Mouse (Mus musculus): ENCODE measurements around the gene Zfp462. TPM values are rescaled to one million over a fixed set of nuclear protein-coding genes. Genes with fewer than 3 reads are reported as not detected.

Zfp462 gene
- polyA plus RNA-seq, 1 experiment from 2014 or later, result 2.0 TPM

GRCm38 (mm10) chr4:54937161-54937560 is 7.7 kb upstream of the Zfp462 start:
- no peaks in the 10 kb centered on the region for H3K27me3 ChIP-seq
- ATAC-seq (replicated peaks; ENCODE audit: insufficient number of reproducible peaks, insufficient read depth, low FRiP score, low read depth), result no peak
- no peak overlapping the region for H3K27ac ChIP-seq
- H3K4me2 ChIP-seq, result no peak overlapping the region
- H3K9ac ChIP-seq, result no peak overlapping the region
- H3K36me3 ChIP-seq, result no peaks in the 10 kb centered on the region
- no peaks in the 10 kb centered on the region for H3K9me3 ChIP-seq (replicated peaks)
- no peak overlapping the region for H3K4me3 ChIP-seq
- WGBS, result 82% methylated on average over 1 of the region's 1 CpGs
- H3K4me1 ChIP-seq (replicated peaks), result no peaks in the 10 kb centered on the region

- Histone ChIP-seq H3K9me3 (replicated peaks) (no peaks in the 10 kb centered on the region), H3K9ac (peak overlapping the region; percentile 66), H3K36me3 (no peaks in the 10 kb centered on the region), H3K27me3 (no peaks in the 10 kb centered on the region), H3K4me2 (peak overlapping the region; percentile 97), H3K4me3 (peak overlapping the region; percentile 82), H3K4me1 (replicated peaks) (peaks cover 19% of the 10 kb centered on the region; the same call in 1 of the 2 replicates), H3K27ac (peak overlapping the region; percentile 56)
- no peak for ATAC-seq (replicated peaks; ENCODE audit: insufficient number of reproducible peaks, insufficient read depth, low FRiP score, low read depth)
- WGBS, result under 1% methylated on average over 36 of the region's 36 CpGs
Observed at GRCm38 (mm10) chr4:54945603-54946445, 976 bp downstream of the Zfp462 start.

- Histone ChIP-seq H3K4me1 (replicated peaks) (peaks cover 19% of the 10 kb centered on the region; the same call in 1 of the 2 replicates), H3K27ac (peak overlapping the region; percentile 94), H3K9me3 (replicated peaks) (no peaks in the 10 kb centered on the region), H3K36me3 (no peaks in the 10 kb centered on the region), H3K9ac (peak overlapping the region; percentile 81), H3K4me3 (peak overlapping the region; percentile 82), H3K4me2 (peak overlapping the region; percentile 97), H3K27me3 (no peaks in the 10 kb centered on the region)
- 2% methylated on average over 10 of the region's 10 CpGs for WGBS
- ATAC-seq (replicated peaks; ENCODE audit: insufficient number of reproducible peaks, insufficient read depth, low FRiP score, low read depth), result no peak
Observed at GRCm38 (mm10) chr4:54946662-54947055, 1.8 kb downstream of the Zfp462 start.

GRCm38 (mm10) chr4:54947056-54947990 is 2.5 kb downstream of the Zfp462 start:
- peaks cover 19% of the 10 kb centered on the region; the same call in 1 of the 2 replicates for H3K4me1 ChIP-seq (replicated peaks)
- H3K9ac ChIP-seq, result peak overlapping the region; percentile 81
- H3K4me2 ChIP-seq, result peak overlapping the region; percentile 97
- H3K4me3 ChIP-seq, result peak overlapping the region; percentile 82
- no peak for ATAC-seq (replicated peaks; ENCODE audit: insufficient number of reproducible peaks, insufficient read depth, low FRiP score, low read depth)
- no peaks in the 10 kb centered on the region for H3K9me3 ChIP-seq (replicated peaks)
- no peaks in the 10 kb centered on the region for H3K27me3 ChIP-seq
- peak overlapping the region; percentile 94 for H3K27ac ChIP-seq
- WGBS, result 0% methylated on average over 31 of the region's 35 CpGs
- H3K36me3 ChIP-seq, result no peaks in the 10 kb centered on the region

DNA sequence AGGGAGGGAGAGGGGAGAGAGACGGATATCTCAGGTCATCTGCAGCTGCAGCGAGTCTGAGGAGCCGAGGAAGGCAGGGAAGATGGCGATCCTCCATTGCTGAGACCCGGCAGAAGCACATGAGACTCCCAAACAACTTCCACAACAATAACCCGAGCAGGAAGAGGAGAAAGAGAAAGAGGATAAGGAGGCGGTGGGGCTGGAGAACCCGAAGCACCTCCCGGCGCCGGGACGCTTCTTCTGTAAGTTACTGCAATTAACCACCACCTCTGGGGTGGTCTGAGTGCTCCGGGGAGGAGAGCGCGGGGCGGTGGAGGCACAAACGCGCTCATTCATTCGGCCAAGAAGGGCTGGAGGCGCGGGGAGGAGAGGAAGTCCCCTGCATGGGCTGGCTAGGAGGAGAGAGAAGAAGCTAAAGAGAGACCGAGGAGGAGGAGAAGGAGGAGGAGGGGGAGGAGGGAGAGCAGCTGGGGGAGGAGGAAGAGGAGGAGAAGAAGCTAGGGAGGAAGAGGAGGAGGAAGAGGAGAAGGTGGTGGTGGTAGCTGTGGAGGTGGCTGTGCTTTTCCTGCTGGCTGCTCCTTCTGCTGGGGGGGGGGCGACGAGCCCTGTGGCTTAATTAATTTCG is 3.3 kb downstream of the Zfp462 start:
- WGBS, result 1% methylated on average over 25 of the region's 25 CpGs
- Histone ChIP-seq H3K9ac (peak overlapping the region; percentile 81), H3K4me1 (replicated peaks) (peaks cover 23% of the 10 kb centered on the region), H3K27ac (peak overlapping the region; percentile 94), H3K9me3 (replicated peaks) (no peaks in the 10 kb centered on the region), H3K27me3 (no peaks in the 10 kb centered on the region), H3K36me3 (no peaks in the 10 kb centered on the region), H3K4me3 (peak overlapping the region; percentile 82), H3K4me2 (peak overlapping the region; percentile 97)
- peak; percentile 29 for ATAC-seq (replicated peaks; ENCODE audit: insufficient number of reproducible peaks, insufficient read depth, low FRiP score, low read depth)

DNA sequence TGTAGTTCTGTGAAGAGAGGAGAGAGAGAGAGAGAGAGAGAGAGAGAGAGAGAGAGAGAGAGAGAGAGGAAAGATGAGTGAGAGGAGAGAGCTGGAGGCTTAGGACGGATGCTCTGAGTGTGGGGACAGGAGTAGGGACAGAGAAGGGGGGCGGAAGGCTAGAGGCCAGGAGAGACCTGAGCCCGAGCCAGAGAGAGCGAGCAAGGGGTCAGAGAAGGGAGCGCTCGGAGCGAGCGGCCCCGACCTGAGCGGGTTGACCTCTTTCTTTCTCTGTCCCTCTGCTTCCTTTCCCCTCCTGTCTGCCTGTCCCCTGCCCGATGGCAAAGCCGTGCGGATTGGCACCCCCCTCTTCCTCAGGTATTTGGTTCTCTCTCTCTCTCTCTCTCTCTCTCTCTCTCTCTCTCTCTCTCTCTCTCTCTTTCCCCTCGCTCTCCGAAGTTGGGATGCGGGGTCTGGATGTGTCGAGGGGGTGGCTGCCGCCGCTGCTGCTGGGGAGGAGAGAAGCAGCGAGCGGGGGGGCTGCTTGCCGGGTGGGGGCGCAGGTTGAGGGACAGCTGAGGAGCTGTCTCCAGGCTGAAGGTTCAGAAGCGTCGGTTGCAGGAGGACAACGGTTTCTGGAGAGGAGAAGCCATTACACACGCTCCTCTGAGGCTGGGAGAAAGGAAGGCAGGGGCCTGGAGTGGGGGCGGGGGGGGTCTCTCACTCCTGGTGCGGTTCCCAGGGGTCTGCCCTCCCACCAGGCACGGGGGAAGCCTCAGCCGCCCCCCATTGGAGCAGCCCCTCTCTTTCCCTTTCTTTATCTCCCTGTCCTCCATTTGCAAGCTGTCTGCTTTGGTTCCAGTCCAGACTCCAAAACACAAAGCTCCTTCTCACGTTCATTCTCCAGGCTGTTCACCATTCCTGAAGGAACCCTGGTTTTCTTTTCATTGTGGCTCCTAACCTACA is 4.0 kb downstream of the Zfp462 start:
- Histone ChIP-seq H3K27ac (peak overlapping the region; percentile 94), H3K4me3 (peak overlapping the region; percentile 82), H3K4me1 (replicated peaks) (peaks cover 23% of the 10 kb centered on the region), H3K27me3 (no peaks in the 10 kb centered on the region), H3K36me3 (no peaks in the 10 kb centered on the region), H3K4me2 (peak overlapping the region; percentile 97), H3K9ac (peak overlapping the region; percentile 81), H3K9me3 (replicated peaks) (no peaks in the 10 kb centered on the region)
- under 1% methylated on average over 32 of the region's 32 CpGs for WGBS
- ATAC-seq (replicated peaks; ENCODE audit: insufficient number of reproducible peaks, insufficient read depth, low FRiP score, low read depth), result peak; percentile 47

- Histone ChIP-seq H3K36me3 (no peaks in the 10 kb centered on the region), H3K4me1 (replicated peaks) (peaks cover 21% of the 10 kb centered on the region), H3K4me2 (peak overlapping the region; percentile 97), H3K9ac (peak overlapping the region; percentile 81; the same call in 1 of the 2 replicates), H3K4me3 (peak overlapping the region; percentile 82), H3K27me3 (no peaks in the 10 kb centered on the region), H3K27ac (peak overlapping the region; percentile 94), H3K9me3 (replicated peaks) (no peaks in the 10 kb centered on the region)
- no peak for ATAC-seq (replicated peaks; ENCODE audit: insufficient number of reproducible peaks, insufficient read depth, low FRiP score, low read depth)
- 14% methylated on average over 7 of the region's 7 CpGs for WGBS
Observed at GRCm38 (mm10) chr4:54949561-54949940, 4.7 kb downstream of the Zfp462 start.

GRCm38 (mm10) chr4:54950136-54950535 is 5.3 kb downstream of the Zfp462 start:
- Histone ChIP-seq H3K27ac (peak overlapping the region; percentile 94), H3K27me3 (no peaks in the 10 kb centered on the region), H3K9me3 (replicated peaks) (no peaks in the 10 kb centered on the region), H3K4me3 (peak overlapping the region; percentile 82), H3K36me3 (no peaks in the 10 kb centered on the region), H3K9ac (no peak overlapping the region), H3K4me1 (replicated peaks) (peaks cover 22% of the 10 kb centered on the region), H3K4me2 (peak overlapping the region; percentile 97)
- WGBS, result 33% methylated on average over 2 of the region's 2 CpGs
- ATAC-seq (replicated peaks; ENCODE audit: insufficient number of reproducible peaks, insufficient read depth, low FRiP score, low read depth), result no peak

DNA sequence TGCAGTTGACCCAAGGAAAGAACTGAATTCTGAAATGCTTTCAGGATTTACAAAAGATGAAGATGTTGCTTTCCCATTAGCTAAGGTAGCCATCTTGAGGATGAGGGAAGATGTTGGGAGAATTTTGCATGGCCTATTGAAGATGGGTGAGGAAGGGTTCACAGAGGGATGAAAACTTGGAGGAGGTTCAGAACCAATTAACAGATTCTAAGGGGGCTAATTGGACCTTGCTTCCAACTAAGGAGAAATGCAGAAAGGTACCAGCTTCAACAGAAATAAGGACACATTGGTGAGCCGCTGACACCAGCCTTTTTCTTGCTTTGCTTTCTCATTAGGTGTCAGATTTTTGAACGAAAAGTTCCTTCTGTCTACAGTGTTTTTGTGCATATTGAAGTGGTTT is 6.0 kb downstream of the Zfp462 start:
- 84% methylated on average over 2 of the region's 2 CpGs for WGBS
- no peak overlapping the region for H3K27ac ChIP-seq
- H3K36me3 ChIP-seq, result no peaks in the 10 kb centered on the region
- peaks cover 22% of the 10 kb centered on the region for H3K4me1 ChIP-seq (replicated peaks)
- H3K4me3 ChIP-seq, result no peak overlapping the region
- ATAC-seq (replicated peaks; ENCODE audit: insufficient number of reproducible peaks, insufficient read depth, low FRiP score, low read depth), result no peak
- no peak overlapping the region for H3K9ac ChIP-seq
- no peaks in the 10 kb centered on the region for H3K9me3 ChIP-seq (replicated peaks)
- H3K4me2 ChIP-seq, result no peak overlapping the region
- H3K27me3 ChIP-seq, result no peaks in the 10 kb centered on the region

DNA sequence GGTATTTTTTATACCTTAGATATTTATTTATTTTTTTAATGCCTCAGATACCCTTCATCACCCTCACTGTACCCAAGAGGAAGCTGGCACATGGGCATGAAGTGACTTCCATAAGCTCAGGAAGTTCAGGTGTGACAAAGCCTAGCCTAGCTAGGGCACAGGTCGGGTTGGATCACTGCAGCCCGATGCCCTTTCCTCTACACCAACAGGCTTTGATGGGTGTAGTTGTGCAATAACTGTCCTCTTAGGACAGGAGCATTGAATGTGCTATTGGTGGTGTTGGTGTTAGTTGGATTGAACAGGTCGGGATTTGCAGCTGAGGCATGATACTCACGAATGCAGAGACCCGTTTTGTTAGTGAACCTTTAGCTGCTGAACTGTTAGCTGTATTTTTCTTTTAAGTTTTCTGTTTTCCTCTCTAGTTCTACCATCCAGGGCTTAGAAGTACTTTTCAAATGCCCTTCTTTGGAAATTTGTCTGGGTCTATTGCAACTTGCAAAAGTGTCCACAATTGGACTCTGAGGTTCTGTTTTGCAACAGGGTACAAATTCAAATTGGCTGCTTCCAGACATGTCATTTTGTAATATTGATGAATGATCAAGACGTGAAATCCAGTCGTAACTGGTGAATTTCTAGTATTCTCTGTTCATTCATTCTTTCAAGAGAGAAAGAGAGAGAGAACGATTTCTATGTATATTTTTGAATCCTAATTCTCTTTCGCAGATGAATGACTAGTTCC is 9.0 kb downstream of the Zfp462 start:
- Histone ChIP-seq H3K4me1 (replicated peaks) (peaks cover 15% of the 10 kb centered on the region), H3K27ac (no peak overlapping the region; the same call in 1 of the 2 replicates), H3K4me3 (no peak overlapping the region), H3K4me2 (no peak overlapping the region), H3K9me3 (replicated peaks) (no peaks in the 10 kb centered on the region), H3K9ac (no peak overlapping the region), H3K36me3 (no peaks in the 10 kb centered on the region), H3K27me3 (no peaks in the 10 kb centered on the region)
- ATAC-seq (replicated peaks; ENCODE audit: insufficient number of reproducible peaks, insufficient read depth, low FRiP score, low read depth), result no peak
- WGBS, result 81% methylated on average over 9 of the region's 9 CpGs

Data from heart, embryonic 15.5 days (tissue).